Mouse (Mus musculus) common myeloid progenitor, adult 5-6 weeks (primary cell): Measurements from ENCODE around the gene 0610030E20Rik. TPM values are rescaled to one million over a fixed set of nuclear protein-coding genes. Genes with fewer than 3 reads are reported as not detected.

Source experiments
- ATAC-seq: replicated peaks from 2 replicates; pipeline ENCODE4 v1.8.0; 2016; ENCODE audit warnings: low read depth, mild to moderate bottlenecking, moderate TSS enrichment, inconsistent platforms; ENCODE audit not compliant: poor library complexity, severe bottlenecking
- total RNA-seq: library from RNA; stranded (forward); fragments of 200-1000, 187-1606 nt; gene quantifications from 2 replicates; pipeline ENCODE4 v1.2.3, GENCODE M21; 2017

Gene 0610030E20Rik
- total RNA-seq = 25.2 and 25.8 TPM in 2 replicates

GRCm38 (mm10) chr6:72347166-72347941 lies at the start of gene 0610030E20Rik:
0610030E20Rik (plus strand) TSS chr6:72347317.
- ATAC-seq = peak; percentile 65

GRCm38 (mm10) chr6:72297825-72298224 lies 49.3 kb upstream of the 0610030E20Rik start:
- no peak for ATAC-seq

GRCm38 (mm10) chr6:72302349-72302925 lies 44.7 kb upstream of the 0610030E20Rik start:
- ATAC-seq = no peak

GRCm38 (mm10) chr6:72303510-72303909 lies 43.6 kb upstream of the 0610030E20Rik start:
- no peak for ATAC-seq

GRCm38 (mm10) chr6:72312198-72312597 lies 34.9 kb upstream of the 0610030E20Rik start:
- no peak for ATAC-seq

GRCm38 (mm10) chr6:72313124-72313867 lies 33.8 kb upstream of the 0610030E20Rik start:
- ATAC-seq = no peak

GRCm38 (mm10) chr6:72315384-72315783 lies 31.7 kb upstream of the 0610030E20Rik start:
- no peak for ATAC-seq

GRCm38 (mm10) chr6:72316044-72316443 lies 31.1 kb upstream of the 0610030E20Rik start:
- 0 out of 2 replicates have a peak, but pooled peaks have one; percentile 26 for ATAC-seq

GRCm38 (mm10) chr6:72318440-72318839 lies 28.7 kb upstream of the 0610030E20Rik start:
- ATAC-seq = peak; percentile 86

- peak; percentile 56 for ATAC-seq
These were observed 28.1 kb upstream of the 0610030E20Rik start for GRCm38 (mm10) chr6:72319019-72319418.

GRCm38 (mm10) chr6:72322936-72323335 lies 24.2 kb upstream of the 0610030E20Rik start:
- no peak for ATAC-seq

GRCm38 (mm10) chr6:72323786-72324508 lies 23.2 kb upstream of the 0610030E20Rik start:
- ATAC-seq = peak; percentile 40; the same call in 1 of the 2 replicates

GRCm38 (mm10) chr6:72326274-72326673 lies 20.8 kb upstream of the 0610030E20Rik start:
- ATAC-seq = peak; percentile 70

GRCm38 (mm10) chr6:72329019-72329418 lies 18.1 kb upstream of the 0610030E20Rik start:
- peak; percentile 33; the same call in 1 of the 2 replicates for ATAC-seq

- no peak for ATAC-seq
These were observed 17.0 kb upstream of the 0610030E20Rik start for GRCm38 (mm10) chr6:72330133-72330532.

- 0 out of 2 replicates have a peak, but pooled peaks have one; percentile 39 for ATAC-seq
These were observed 14.0 kb upstream of the 0610030E20Rik start for GRCm38 (mm10) chr6:72333111-72333510.

GRCm38 (mm10) chr6:72340481-72340880 lies 6.6 kb upstream of the 0610030E20Rik start:
- no peak for ATAC-seq

- no peak for ATAC-seq
These were observed 2.6 kb upstream of the 0610030E20Rik start for GRCm38 (mm10) chr6:72344396-72345073.

- ATAC-seq = peak; percentile 80
These were observed 2.0 kb upstream of the 0610030E20Rik start, which contains the start of gene Usp39 for GRCm38 (mm10) chr6:72345074-72345567. Usp39 (minus strand) TSS chr6:72345184.
